Mouse (Mus musculus): ENCODE data around the gene Aph1a. TPM values are rescaled to one million over a fixed set of nuclear protein-coding genes. Genes with fewer than 3 reads are reported as not detected.
"Not testable (repeated sequence)": the region's sequence is repeated elsewhere in the genome, so short reads cannot be mapped to it uniquely, and the experiment has no call there.

The Aph1a gene
- polyA plus RNA-seq, 1 experiment, result 17.6 TPM

GRCm38 (mm10) chr3:95905146-95905939, 11.6 kb downstream of the Aph1a start:
- Histone ChIP-seq H3K36me3 (ENCODE audit: control insufficient read depth, insufficient read depth, low read length) (no peaks in the 10 kb centered on the region), H3K27me3 (ENCODE audit: control insufficient read depth, insufficient read depth, low read length) (no peaks in the 10 kb centered on the region), H3K4me3 (ENCODE audit: control insufficient read depth, low read depth, low read length) (peak overlapping the region; percentile 5; the same call in 1 of the 2 replicates), H3K27ac (ENCODE audit: control insufficient read depth, insufficient read depth, low read depth, low read length) (no peak overlapping the region), H3K4me1 (ENCODE audit: control insufficient read depth, insufficient read depth, low read length) (peaks cover 16% of the 10 kb centered on the region)
- TF ChIP-seq POLR2A (IDR thresholded peaks at IDR 0.05; ENCODE audit: control insufficient read depth, low read depth, low read length) (no peak), CTCF (IDR thresholded peaks at IDR 0.05; ENCODE audit: control insufficient read depth, insufficient read depth, insufficient replicate concordance, low read depth, low read length) (no peak)

- Histone ChIP-seq H3K36me3 (ENCODE audit: control insufficient read depth, insufficient read depth, low read length) (no peaks in the 10 kb centered on the region), H3K27ac (ENCODE audit: control insufficient read depth, insufficient read depth, low read depth, low read length) (no peak overlapping the region), H3K4me1 (ENCODE audit: control insufficient read depth, insufficient read depth, low read length) (peaks cover 16% of the 10 kb centered on the region), H3K4me3 (ENCODE audit: control insufficient read depth, low read depth, low read length) (no peak overlapping the region), H3K27me3 (ENCODE audit: control insufficient read depth, insufficient read depth, low read length) (no peaks in the 10 kb centered on the region)
- no peak for TF ChIP-seq POLR2A (IDR thresholded peaks at IDR 0.05; ENCODE audit: control insufficient read depth, low read depth, low read length)
- TF ChIP-seq CTCF (IDR thresholded peaks at IDR 0.05; ENCODE audit: control insufficient read depth, insufficient read depth, insufficient replicate concordance, low read depth, low read length), result peak; percentile 21; the same call in 1 of the 2 replicates
Observed at GRCm38 (mm10) chr3:95905940-95906492, 12.2 kb downstream of the Aph1a start.

DNA sequence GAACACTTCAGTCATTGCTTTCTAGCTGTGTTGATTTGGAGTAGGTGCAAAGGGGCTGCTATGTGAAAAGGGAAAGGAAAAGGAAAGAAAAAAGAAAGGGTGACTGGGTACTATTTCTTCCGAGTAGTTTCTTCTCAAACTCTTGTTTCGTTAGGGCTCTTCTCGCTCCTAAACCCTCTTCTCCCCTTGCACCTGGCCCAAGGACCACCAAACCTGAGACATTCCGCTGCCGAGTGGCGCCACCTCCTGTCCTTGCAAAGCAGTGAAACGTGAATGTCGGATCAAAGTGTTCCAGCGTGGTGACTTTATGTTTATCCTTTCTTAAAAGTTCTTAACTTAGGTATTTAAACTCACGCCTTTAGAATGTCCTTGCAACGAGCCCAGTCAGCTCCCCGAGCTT, 13.1 kb downstream of the Aph1a start:
- H3K4me3 ChIP-seq (ENCODE audit: control insufficient read depth, low read depth, low read length), result no peak overlapping the region
- TF ChIP-seq CTCF (IDR thresholded peaks at IDR 0.05; ENCODE audit: control insufficient read depth, insufficient read depth, insufficient replicate concordance, low read depth, low read length) (peak; percentile 71; the same call in 1 of the 2 replicates), POLR2A (IDR thresholded peaks at IDR 0.05; ENCODE audit: control insufficient read depth, low read depth, low read length) (no peak)
- peaks cover 13% of the 10 kb centered on the region for H3K4me1 ChIP-seq (ENCODE audit: control insufficient read depth, insufficient read depth, low read length)
- no peak overlapping the region for H3K27ac ChIP-seq (ENCODE audit: control insufficient read depth, insufficient read depth, low read depth, low read length)
- no peaks in the 10 kb centered on the region for H3K27me3 ChIP-seq (ENCODE audit: control insufficient read depth, insufficient read depth, low read length)
- H3K36me3 ChIP-seq (ENCODE audit: control insufficient read depth, insufficient read depth, low read length), result no peaks in the 10 kb centered on the region

DNA sequence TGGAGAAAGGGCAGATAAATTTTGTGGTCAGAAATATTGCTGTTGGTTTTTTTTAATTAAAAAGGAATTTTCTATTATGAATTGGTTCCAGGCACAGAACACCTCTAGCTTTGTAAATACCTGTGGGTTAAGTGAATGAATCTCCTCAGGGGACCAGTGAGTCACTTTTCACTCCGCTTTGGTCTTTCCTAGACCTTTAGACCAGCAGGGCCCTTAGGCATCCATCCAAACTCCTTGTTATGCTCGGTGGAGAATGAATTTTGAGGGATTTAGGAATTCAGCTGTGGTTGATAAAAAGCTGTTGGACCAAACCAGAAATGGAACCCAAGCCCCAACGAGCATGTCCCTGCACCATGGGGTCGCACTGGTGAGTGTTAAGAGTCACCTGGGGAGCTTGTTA, 13.8 kb downstream of the Aph1a start:
- peaks cover 13% of the 10 kb centered on the region for H3K4me1 ChIP-seq (ENCODE audit: control insufficient read depth, insufficient read depth, low read length)
- TF ChIP-seq CTCF (IDR thresholded peaks at IDR 0.05; ENCODE audit: control insufficient read depth, insufficient read depth, insufficient replicate concordance, low read depth, low read length) (no peak), POLR2A (IDR thresholded peaks at IDR 0.05; ENCODE audit: control insufficient read depth, low read depth, low read length) (no peak)
- H3K4me3 ChIP-seq (ENCODE audit: control insufficient read depth, low read depth, low read length), result no peak overlapping the region
- no peaks in the 10 kb centered on the region for H3K36me3 ChIP-seq (ENCODE audit: control insufficient read depth, insufficient read depth, low read length)
- no peaks in the 10 kb centered on the region for H3K27me3 ChIP-seq (ENCODE audit: control insufficient read depth, insufficient read depth, low read length)
- no peak overlapping the region for H3K27ac ChIP-seq (ENCODE audit: control insufficient read depth, insufficient read depth, low read depth, low read length)

GRCm38 (mm10) chr3:95914706-95915105, 20.9 kb downstream of the Aph1a start:
- no peak for TF ChIP-seq CTCF (IDR thresholded peaks at IDR 0.05; ENCODE audit: control insufficient read depth, insufficient read depth, insufficient replicate concordance, low read depth, low read length)
- TF ChIP-seq POLR2A (IDR thresholded peaks at IDR 0.05; ENCODE audit: control insufficient read depth, low read depth, low read length), result no peak
- Histone ChIP-seq H3K36me3 (ENCODE audit: control insufficient read depth, insufficient read depth, low read length) (no peaks in the 10 kb centered on the region), H3K27me3 (ENCODE audit: control insufficient read depth, insufficient read depth, low read length) (no peaks in the 10 kb centered on the region), H3K4me3 (ENCODE audit: control insufficient read depth, low read depth, low read length) (no peak overlapping the region), H3K4me1 (ENCODE audit: control insufficient read depth, insufficient read depth, low read length) (no peaks in the 10 kb centered on the region), H3K27ac (ENCODE audit: control insufficient read depth, insufficient read depth, low read depth, low read length) (no peak overlapping the region)

DNA sequence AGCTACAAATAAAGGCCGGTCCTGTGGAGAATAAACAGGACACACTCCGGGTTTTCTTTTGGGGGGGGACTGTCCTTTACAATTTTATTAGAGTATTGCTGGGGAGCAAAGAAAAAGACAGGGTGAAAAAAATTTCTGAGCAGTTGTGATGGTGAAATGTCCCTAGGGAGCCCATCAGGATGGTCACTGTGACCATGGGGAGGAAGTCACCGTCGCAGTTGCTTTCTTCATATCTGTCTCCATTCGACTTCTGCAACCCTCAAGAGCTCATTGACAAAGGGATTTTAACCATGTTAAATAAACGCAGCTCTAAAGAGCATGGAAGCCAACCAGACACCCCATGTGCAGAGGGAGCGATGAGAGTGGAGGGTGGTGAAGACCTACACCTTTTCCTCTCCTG, 23.0 kb downstream of the Aph1a start:
- Histone ChIP-seq H3K4me1 (ENCODE audit: control insufficient read depth, insufficient read depth, low read length) (no peaks in the 10 kb centered on the region; the same call in 1 of the 2 replicates), H3K27me3 (ENCODE audit: control insufficient read depth, insufficient read depth, low read length) (no peaks in the 10 kb centered on the region), H3K4me3 (ENCODE audit: control insufficient read depth, low read depth, low read length) (no peak overlapping the region), H3K27ac (ENCODE audit: control insufficient read depth, insufficient read depth, low read depth, low read length) (no peak overlapping the region), H3K36me3 (ENCODE audit: control insufficient read depth, insufficient read depth, low read length) (no peaks in the 10 kb centered on the region)
- TF ChIP-seq CTCF (IDR thresholded peaks at IDR 0.05; ENCODE audit: control insufficient read depth, insufficient read depth, insufficient replicate concordance, low read depth, low read length) (no peak), POLR2A (IDR thresholded peaks at IDR 0.05; ENCODE audit: control insufficient read depth, low read depth, low read length) (no peak)

GRCm38 (mm10) chr3:95920532-95920931, 26.8 kb downstream of the Aph1a start:
- not testable (repeated sequence) for H3K27ac ChIP-seq (ENCODE audit: control insufficient read depth, insufficient read depth, low read depth, low read length); H3K4me1 ChIP-seq (ENCODE audit: control insufficient read depth, insufficient read depth, low read length)

DNA sequence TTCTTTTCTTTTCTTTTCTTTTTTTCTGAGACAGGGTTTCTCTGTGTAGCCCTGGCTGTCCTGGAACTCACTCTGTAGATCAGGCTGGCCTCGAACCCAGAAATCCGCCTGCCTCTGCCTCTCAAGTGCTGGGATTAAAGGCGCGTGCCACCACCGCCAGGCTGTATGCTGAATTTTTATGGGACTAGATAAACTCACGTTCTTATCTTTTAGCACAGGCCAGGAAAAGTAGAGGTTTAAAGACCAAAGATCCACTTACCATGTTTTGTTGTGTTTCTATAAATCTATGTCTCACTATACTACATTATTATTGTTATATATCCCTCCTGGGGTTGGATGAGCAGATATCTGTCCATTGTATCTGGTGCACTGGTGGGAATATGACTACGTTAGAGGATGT, 29.7 kb downstream of the Aph1a start:
- not testable (repeated sequence) for H3K27me3 ChIP-seq (ENCODE audit: control insufficient read depth, insufficient read depth, low read length); H3K36me3 ChIP-seq (ENCODE audit: control insufficient read depth, insufficient read depth, low read length); H3K27ac ChIP-seq (ENCODE audit: control insufficient read depth, insufficient read depth, low read depth, low read length); H3K4me3 ChIP-seq (ENCODE audit: control insufficient read depth, low read depth, low read length); H3K4me1 ChIP-seq (ENCODE audit: control insufficient read depth, insufficient read depth, low read length)

More at GRCm38 (mm10) chr3:95920532-95920931, 26.8 kb downstream of the Aph1a start:
- H3K27me3 ChIP-seq (ENCODE audit: control insufficient read depth, insufficient read depth, low read length); H3K36me3 ChIP-seq (ENCODE audit: control insufficient read depth, insufficient read depth, low read length): not testable (repeated sequence)
- peak overlapping the region; percentile 72 for H3K4me3 ChIP-seq (ENCODE audit: control insufficient read depth, low read depth, low read length)

Data from testis, adult 2 months (tissue).